Mouse (Mus musculus) kidney, embryonic 14.5 days (tissue): ENCODE results near the gene Ptpn22. TPM values are rescaled to one million over a fixed set of nuclear protein-coding genes. Genes with fewer than 3 reads are reported as not detected.

Experiments
- ATAC-seq: fragments of 200-750 bp; cut with Nextera tagmentation; 2 replicates; pipeline ENCODE4 v1.8.0; 2017; ENCODE audit warnings: moderate number of reproducible peaks, mild to moderate bottlenecking, moderate TSS enrichment, moderate library complexity; ENCODE audit not compliant: low FRiP score, low TSS enrichment
- H3K27ac ChIP-seq: fragments of 300-500 bp; sonication (generic); 2 replicates; pipeline ENCODE4 v1.5.1; 2014; ENCODE audit warnings: low read depth, mild to moderate bottlenecking, low read length, moderate library complexity, mixed read lengths
- H3K27me3 ChIP-seq: fragments of 300-500 bp; sonication (generic); 2 replicates; pipeline ENCODE4 v1.6.1; 2014; ENCODE audit warnings: mild to moderate bottlenecking, low read length; ENCODE audit not compliant: control insufficient read depth, insufficient read depth
- H3K36me3 ChIP-seq: fragments of 300-500 bp; sonication (generic); 2 replicates; pipeline ENCODE4 v1.6.1; 2014; ENCODE audit warnings: low read length, mixed read lengths; ENCODE audit not compliant: control insufficient read depth, insufficient read depth
- H3K4me1 ChIP-seq: fragments of 300-500 bp; sonication (generic); 2 replicates; pipeline ENCODE4 v1.6.1; 2014; ENCODE audit warnings: low read length, mixed read lengths; ENCODE audit not compliant: control insufficient read depth, insufficient read depth
- H3K4me2 ChIP-seq: fragments of 300-500 bp; sonication (generic); replicated peaks from 2 replicates; pipeline ENCODE4 v1.6.1; 2014; ENCODE audit warnings: low read depth, mild to moderate bottlenecking, low read length
- H3K4me3 ChIP-seq: fragments of 300-500 bp; sonication (generic); 2 replicates; pipeline ENCODE4 v1.5.1; 2014; ENCODE audit warnings: mild to moderate bottlenecking, low read length
- H3K9ac ChIP-seq: fragments of 300-500 bp; sonication (generic); 2 replicates; pipeline ENCODE4 v1.6.1; 2014; ENCODE audit warnings: low read depth, mild to moderate bottlenecking, low read length, moderate library complexity
- H3K9me3 ChIP-seq: fragments of 300-500 bp; sonication (generic); 2 replicates; pipeline ENCODE4 v1.6.1; 2016; ENCODE audit warnings: low read length; ENCODE audit not compliant: control insufficient read depth
- WGBS: fragments of 180-500 bp; shearing (Covaris S2); extraction: QIAGEN DNeasy Blood & Tissue Kit; methylation state at CpG from one replicate; pipeline ENCODE4 v1.1.7; 2014; 5-methylcytosine and 5-hydroxymethylcytosine counted together
- polyA plus RNA-seq: library from polyadenylated mRNA; unstranded; fragments of >200 nt; fragmentation: Nextera tagmentation; extraction: Ambion mirVana; gene quantifications from 2 replicates; pipeline ENCODE4 v1.2.1, GENCODE M21; 2014

Ptpn22 gene
- polyA plus RNA-seq, 1 experiment from 2014 or later: 0.92 TPM

DNA sequence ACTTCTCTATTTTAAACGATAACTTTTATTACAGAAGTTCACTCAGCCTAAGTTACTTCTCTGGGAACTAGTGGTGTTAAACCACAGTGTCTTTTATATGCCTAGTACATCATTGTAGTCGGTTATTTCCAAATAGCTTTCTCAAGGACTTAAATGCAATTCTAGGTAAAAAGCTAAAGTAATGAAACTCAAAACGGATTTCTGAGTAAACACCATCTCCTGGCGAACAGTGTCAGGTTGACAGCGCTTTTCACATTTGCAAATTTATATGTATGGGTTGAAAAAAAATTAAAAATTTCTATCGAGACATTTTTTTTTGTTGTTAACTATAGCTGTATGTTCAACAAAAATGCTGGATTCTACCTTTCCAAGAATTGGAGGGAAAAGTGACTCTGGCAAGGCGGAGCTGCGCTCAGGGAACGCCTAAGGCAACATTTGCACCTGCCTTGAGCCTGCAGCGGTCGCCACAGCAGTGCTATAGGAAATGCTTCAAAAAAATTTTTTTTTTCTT is 53.9 kb downstream of the Ptpn22 start:
- 6% methylated on average over 11 of the region's 11 CpGs for WGBS
- peak overlapping the region; percentile 86 for H3K27ac ChIP-seq
- ATAC-seq: no peak

DNA sequence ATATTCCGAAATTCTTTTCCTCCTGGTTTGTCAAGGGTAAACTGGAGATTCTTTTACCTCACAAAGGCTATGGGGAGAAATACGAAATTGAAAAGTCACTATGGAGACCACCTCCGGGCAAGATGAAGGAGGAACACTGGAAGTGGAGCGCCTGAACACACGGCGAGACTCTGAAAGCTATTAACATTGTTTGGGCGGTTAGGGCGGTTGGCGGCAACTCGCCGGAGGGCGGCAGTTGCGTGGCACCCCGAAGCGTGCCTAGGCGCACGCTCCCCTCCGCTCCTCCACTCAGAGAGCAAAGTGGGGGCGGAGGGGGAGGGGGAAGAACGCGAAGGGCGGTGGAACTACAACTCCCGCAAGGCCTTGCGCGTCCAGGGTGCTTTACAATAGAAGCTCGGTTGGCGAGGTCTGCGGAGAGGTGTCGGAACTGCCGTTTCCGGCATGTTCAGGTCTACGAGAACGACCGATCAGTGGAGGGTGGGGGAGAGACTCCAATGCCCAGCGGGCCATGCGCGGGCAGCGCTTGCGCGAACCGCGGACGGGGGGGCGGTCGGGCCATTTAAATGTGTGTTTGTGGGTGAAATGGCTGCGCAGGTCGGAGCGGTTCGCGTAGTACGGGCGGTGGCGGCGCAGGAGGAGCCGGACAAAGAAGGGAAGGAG is 54.5 kb downstream of the Ptpn22 start, which contains the start of gene Rsbn1:
Gene Rsbn1 (plus strand): TSS at position 111 of the 660 bp plus-strand sequence.
- peak; percentile 99 for ATAC-seq
- Histone ChIP-seq H3K4me1 (peaks cover 13% of the 10 kb centered on the region), H3K9me3 (no peaks in the 10 kb centered on the region), H3K27me3 (no peaks in the 10 kb centered on the region), H3K4me2 (peak within 1 kb of the TSS; percentile 63), H3K4me3 (peak within 1 kb of the TSS; percentile 99), H3K36me3 (no peaks in the 10 kb centered on the region), H3K9ac (peak within 1 kb of the TSS; percentile 95), H3K27ac (peak within 1 kb of the TSS; percentile 89)
- under 1% methylated on average over 50 of the region's 55 CpGs for WGBS

More for the DNA sequence above, 53.9 kb downstream of the Ptpn22 start:
- Histone ChIP-seq H3K9ac (peak overlapping the region; percentile 59), H3K4me3 (peak overlapping the region; percentile 99), H3K4me2 (peak overlapping the region; percentile 63), H3K27me3 (no peaks in the 10 kb centered on the region), H3K4me1 (peaks cover 13% of the 10 kb centered on the region), H3K9me3 (no peaks in the 10 kb centered on the region), H3K36me3 (no peaks in the 10 kb centered on the region)

DNA sequence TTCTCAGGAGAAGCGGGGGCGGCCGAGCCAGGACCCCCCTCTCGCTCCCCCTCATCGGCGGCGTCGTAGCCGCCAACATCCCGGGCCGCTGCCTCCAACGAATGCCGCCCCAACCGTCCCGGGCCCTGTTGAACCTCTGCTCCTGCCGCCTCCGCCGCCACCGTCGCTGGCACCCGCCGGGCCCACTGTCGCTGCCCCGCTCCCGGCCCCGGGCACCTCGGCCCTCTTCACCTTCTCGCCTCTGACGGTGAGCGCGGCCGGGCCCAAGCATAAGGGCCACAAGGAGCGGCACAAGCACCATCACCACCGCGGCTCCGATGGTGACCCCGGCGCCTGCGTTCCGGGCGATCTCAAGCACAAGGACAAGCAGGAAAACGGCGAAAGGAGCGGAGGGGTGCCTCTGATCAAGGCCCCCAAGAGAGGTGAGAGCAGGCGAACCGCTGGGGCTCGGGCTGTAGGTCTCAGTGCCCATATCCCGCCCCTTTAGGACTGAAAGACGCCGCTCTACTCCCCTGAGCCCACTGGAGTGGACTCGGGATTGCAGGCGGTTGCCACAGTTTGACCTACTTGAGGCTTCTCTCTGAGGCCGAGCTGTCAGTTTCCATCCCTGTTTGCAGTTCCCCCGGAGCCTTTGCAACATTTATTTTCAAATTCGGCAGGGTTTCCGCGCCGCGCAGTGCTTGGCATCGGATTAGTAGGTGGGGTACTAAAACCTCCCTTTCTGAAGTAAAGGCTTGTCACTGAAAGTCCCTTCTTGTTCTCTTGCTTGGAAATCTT is 55.3 kb downstream of the Ptpn22 start:
- under 1% methylated on average over 57 of the region's 60 CpGs for WGBS
- H3K9me3 ChIP-seq: no peaks in the 10 kb centered on the region
- no peaks in the 10 kb centered on the region; the same call in 1 of the 2 replicates for H3K36me3 ChIP-seq
- peak overlapping the region; percentile 99 for H3K4me3 ChIP-seq
- peak overlapping the region; percentile 95 for H3K9ac ChIP-seq
- H3K4me2 ChIP-seq: peak overlapping the region; percentile 63
- peak; percentile 48 for ATAC-seq
- H3K27me3 ChIP-seq: no peaks in the 10 kb centered on the region
- peaks cover 13% of the 10 kb centered on the region for H3K4me1 ChIP-seq
- H3K27ac ChIP-seq: peak overlapping the region; percentile 89

- H3K4me3 ChIP-seq: peak overlapping the region; percentile 99
- 2% methylated on average over 7 of the region's 7 CpGs for WGBS
- no peak overlapping the region; the same call in 1 of the 2 replicates for H3K27ac ChIP-seq
- peak overlapping the region; percentile 95 for H3K9ac ChIP-seq
- H3K36me3 ChIP-seq: no peaks in the 10 kb centered on the region; the same call in 1 of the 2 replicates
- H3K4me1 ChIP-seq: peaks cover 13% of the 10 kb centered on the region
- H3K9me3 ChIP-seq: no peaks in the 10 kb centered on the region
- H3K27me3 ChIP-seq: no peaks in the 10 kb centered on the region
- H3K4me2 ChIP-seq: peak overlapping the region; percentile 63
- no peak for ATAC-seq
Observed at GRCm38 (mm10) chr3:103915509-103915896, 55.9 kb downstream of the Ptpn22 start.

DNA sequence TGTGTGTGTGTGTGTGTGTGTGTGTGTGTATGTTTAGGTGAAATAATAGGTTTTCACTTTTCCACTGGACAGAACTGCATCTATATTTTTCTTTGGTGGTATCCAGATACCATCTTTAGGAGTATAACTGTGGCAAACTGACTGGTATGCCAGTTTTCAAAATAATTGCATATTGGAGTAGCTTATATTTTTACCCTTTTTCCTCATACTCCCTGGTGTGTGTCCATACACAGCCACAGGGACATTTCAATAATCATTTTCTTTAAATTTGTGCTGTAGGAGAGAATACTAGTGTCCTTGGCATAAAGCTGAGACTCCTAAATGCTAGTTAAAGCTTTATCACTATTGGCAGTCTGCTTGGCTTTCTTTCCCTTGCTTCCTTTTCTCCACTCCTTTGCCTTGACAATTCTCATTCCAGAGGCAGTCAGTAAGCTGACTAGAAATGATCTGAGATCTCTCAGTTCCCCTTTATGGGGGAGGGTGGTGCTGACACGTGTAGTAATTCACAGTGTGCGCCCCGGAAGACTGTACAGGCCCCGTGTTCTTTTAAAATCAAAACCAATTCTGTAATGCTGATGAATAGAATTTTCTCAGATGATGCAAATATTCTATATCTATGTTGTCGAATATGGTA is 56.7 kb downstream of the Ptpn22 start:
- Histone ChIP-seq H3K27me3 (no peaks in the 10 kb centered on the region), H3K9me3 (no peaks in the 10 kb centered on the region), H3K4me1 (peaks cover 13% of the 10 kb centered on the region), H3K9ac (peak overlapping the region; percentile 44; the same call in 1 of the 2 replicates), H3K27ac (no peak overlapping the region), H3K4me2 (peak overlapping the region; percentile 63), H3K36me3 (no peaks in the 10 kb centered on the region; the same call in 1 of the 2 replicates), H3K4me3 (peak overlapping the region; percentile 99)
- no peak for ATAC-seq
- WGBS: 28% methylated on average over 5 of the region's 5 CpGs

DNA sequence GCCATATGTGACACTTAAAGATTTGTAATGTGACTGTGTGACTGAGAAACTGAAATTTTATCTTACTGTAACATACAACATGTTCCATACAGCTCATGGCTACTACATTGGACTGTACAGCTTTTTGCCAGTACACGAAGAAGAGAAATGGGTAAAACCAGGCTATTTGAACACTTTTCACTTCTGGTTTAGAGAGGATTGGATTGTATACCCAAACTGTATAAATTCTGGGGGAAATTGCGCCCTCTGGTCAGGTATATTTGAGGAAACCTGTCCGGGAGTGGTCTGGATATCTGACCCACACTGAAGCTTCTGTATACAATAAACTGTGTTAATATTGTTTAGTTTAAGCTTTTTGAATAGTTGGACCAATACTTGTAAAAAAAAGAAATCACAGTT is 57.2 kb downstream of the Ptpn22 start:
- Histone ChIP-seq H3K9me3 (no peaks in the 10 kb centered on the region), H3K4me3 (peak overlapping the region; percentile 99; the same call in 1 of the 2 replicates), H3K36me3 (no peaks in the 10 kb centered on the region; the same call in 1 of the 2 replicates), H3K4me2 (peak overlapping the region; percentile 63), H3K27ac (no peak overlapping the region), H3K27me3 (no peaks in the 10 kb centered on the region), H3K4me1 (peaks cover 13% of the 10 kb centered on the region), H3K9ac (peak overlapping the region; percentile 44; the same call in 1 of the 2 replicates)
- no peak for ATAC-seq
- 67% methylated on average over 3 of the region's 3 CpGs for WGBS

GRCm38 (mm10) chr3:103920094-103920493 is 60.5 kb downstream of the Ptpn22 start:
- H3K9me3 ChIP-seq: no peaks in the 10 kb centered on the region
- peaks cover 16% of the 10 kb centered on the region for H3K4me1 ChIP-seq
- H3K9ac ChIP-seq: no peak overlapping the region
- ATAC-seq: no peak
- H3K27ac ChIP-seq: no peak overlapping the region
- H3K36me3 ChIP-seq: no peaks in the 10 kb centered on the region; the same call in 1 of the 2 replicates
- no peak overlapping the region for H3K4me2 ChIP-seq
- H3K4me3 ChIP-seq: no peak overlapping the region
- WGBS: 90% methylated on average over 1 of the region's 1 CpGs
- no peaks in the 10 kb centered on the region for H3K27me3 ChIP-seq

GRCm38 (mm10) chr3:103925302-103925701 is 65.7 kb downstream of the Ptpn22 start:
- WGBS: 67% methylated on average over 3 of the region's 3 CpGs
- no peaks in the 10 kb centered on the region for H3K9me3 ChIP-seq
- H3K9ac ChIP-seq: no peak overlapping the region
- ATAC-seq: no peak
- 0 out of 2 replicates have a peak, but pooled peaks cover 3% of the 10 kb centered on the region for H3K4me1 ChIP-seq
- no peak overlapping the region for H3K4me2 ChIP-seq
- no peak overlapping the region for H3K27ac ChIP-seq
- peaks cover 10% of the 10 kb centered on the region for H3K36me3 ChIP-seq
- no peaks in the 10 kb centered on the region for H3K27me3 ChIP-seq
- no peak overlapping the region for H3K4me3 ChIP-seq
